Mouse (Mus musculus): ENCODE measurements at regions not wholly inside any gene's neighbourhood (a gene's known extent, or its start where the extent isn't known, plus 50 kb on each side); places are given as distances from the start of the nearest gene placed in this dataset.
"Not testable (repeated sequence)": the region's sequence is repeated elsewhere in the genome, so short reads cannot be mapped to it uniquely, and the experiment has no call there.

DNA sequence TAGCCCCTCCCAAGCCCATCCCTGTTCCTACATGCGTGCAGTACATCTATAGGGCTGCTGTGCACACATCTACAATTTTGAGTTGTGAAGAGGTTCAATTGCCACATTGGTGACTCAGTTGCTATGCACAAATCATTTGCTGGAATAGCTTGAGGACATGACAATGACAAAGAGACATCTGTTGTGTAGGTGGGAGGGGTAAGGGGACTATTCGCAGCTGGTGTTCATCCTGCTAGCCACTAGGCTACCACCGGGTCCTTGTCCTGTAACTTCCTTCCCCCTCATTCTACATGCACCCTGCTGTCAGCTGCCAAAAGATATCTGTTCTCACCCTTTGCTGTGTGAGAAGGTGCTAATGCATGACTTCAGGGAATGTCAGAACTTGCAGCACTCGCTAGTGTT, 1117.7 kb upstream of the Arrdc3 start:
- no peak for DNase-seq (ENCODE audit: low spot score in 2 of 2)

GRCm38 (mm10) chr13:79784991-79785666, 1098.1 kb upstream of the Arrdc3 start:
- DNase-seq (ENCODE audit: low spot score in 2 of 2) = peak in 1 of 2 experiments; percentile 41

DNA sequence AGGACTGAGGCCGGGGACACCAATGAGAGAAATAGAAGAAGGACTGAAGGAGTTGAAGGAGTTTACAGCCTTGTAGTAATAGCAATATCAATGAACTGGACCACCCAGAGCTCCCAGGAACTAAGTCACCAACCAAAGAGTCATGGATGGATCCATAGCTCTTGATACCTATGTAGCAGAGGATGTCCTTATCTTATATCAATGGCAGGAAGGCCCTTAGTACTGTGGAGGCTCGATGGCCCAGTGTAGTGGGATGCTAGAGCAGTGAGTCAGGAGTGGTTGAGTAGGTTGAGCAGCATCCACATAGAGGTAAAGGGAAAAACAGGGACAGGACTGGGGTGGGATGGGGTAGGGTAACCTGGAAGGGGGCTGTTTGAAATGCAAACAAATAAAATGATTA, 1081.6 kb upstream of the Arrdc3 start:
- DNase-seq (ENCODE audit: low spot score in 2 of 2) = no peak

DNA sequence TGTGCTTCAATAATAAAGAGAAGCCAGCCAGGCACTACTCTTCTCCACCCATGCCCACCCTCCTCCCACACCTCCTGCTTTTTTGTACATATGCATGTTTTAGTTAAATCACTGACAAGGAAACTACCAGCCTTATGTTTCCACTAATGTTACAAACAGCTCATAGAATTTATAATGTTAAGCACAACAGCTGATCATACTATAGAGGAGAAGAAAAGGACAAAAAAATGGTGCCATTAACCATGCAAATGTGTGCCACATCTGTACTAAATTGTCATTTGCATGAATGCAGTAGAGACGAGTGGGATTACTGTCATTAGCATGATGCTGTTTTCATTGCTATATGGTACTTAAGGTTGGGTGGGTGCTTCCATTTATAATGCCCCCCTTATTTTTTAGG, 1047.6 kb upstream of the Arrdc3 start:
- DNase-seq (ENCODE audit: low spot score in 2 of 2) = no peak

DNA sequence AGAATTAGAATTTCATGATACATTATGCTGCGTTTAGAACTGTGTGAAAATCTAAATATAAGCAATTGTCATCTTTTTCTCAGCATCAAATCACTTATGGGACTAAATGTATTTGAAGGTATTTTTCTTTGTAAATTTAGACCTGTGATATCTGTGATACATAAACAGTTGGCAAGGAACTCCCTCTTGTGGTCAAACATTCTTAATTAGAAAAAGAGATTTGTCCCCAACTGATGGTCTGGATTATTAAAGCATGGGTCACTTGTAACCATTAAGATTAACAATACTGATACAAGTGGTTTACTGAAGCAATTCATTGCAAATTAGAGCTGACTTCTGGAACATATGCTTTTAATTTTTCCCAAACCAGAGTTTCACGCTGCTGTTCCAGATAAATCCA, 1038.4 kb upstream of the Arrdc3 start:
- DNase-seq (ENCODE audit: low spot score in 2 of 2) = no peak

DNA sequence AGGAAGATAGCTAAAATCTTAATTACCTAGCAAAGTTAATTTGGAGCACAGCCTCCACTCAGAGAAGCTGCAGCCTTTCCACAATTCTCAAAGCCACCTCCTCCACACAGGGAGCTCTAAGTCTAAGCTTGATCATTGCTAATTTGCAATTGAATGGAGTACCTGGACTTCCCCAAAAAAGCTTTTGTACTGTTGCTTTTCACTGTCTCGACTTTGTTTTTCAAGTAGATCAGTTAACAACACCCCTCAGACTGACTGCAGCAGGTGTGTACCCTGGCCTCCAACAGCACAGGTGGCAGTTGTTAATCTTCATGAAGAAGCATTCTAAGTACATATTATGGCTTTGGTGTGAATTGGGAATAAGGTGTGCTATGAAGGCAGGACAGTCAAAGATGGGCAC, 1015.7 kb upstream of the Arrdc3 start:
- not testable (repeated sequence) for DNase-seq (ENCODE audit: low spot score in 2 of 2)

DNA sequence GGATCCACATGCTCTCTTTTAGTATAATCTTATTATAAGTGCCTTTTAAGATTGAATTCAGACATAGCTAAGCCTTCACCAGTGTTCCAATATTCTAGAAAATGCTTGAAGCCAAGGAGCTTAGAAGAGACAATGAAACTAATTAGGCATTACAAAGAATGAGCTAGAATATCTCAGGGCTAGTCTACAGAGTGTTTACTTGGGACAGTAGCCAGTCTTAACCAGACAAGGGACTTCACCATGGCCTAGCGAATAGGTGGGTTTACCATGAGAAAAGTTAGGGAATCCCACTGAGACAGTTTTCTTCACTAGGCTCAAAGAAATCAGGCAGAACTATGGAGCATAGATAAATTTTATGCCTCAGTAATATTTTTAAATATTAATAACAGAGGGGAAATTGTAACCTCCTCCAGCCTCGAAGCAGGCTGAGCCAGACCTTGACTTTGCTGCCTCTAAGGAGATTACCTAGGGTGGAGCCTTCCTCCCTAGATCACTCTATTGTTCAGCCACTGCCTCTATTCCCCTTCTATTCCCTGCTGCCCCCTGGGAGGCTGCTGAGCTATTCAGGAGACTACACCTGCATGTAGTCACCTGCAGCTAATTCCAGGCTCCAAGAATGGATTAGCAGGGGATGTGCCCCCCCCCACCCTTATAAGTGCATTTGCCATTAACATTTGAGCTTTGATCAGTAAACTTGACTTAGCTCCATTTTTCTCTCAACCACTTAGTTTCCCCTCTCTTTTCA, 1014.5 kb upstream of the Arrdc3 start:
- DNase-seq (ENCODE audit: low spot score in 2 of 2) = no peak

DNA sequence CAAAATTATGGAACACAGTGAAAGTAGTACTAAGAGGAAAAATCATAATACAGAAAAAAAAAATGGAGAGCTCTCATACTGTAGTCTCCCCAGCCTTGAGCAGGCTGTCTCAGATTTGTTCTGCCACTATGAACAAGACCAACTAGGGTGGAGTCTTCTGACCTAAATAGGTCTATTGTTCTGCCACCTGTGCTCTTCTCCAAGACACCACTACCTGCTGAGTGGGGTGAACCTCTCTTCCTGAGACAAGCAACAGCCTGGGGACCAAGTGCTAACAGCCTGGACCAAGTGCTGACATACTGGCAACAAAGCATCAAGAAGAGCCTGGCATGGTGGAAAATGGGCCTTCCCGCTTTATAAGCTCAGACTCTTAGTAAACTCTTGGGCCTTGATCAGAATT, 1003.0 kb upstream of the Arrdc3 start:
- no peak for DNase-seq (ENCODE audit: low spot score in 2 of 2)

DNA sequence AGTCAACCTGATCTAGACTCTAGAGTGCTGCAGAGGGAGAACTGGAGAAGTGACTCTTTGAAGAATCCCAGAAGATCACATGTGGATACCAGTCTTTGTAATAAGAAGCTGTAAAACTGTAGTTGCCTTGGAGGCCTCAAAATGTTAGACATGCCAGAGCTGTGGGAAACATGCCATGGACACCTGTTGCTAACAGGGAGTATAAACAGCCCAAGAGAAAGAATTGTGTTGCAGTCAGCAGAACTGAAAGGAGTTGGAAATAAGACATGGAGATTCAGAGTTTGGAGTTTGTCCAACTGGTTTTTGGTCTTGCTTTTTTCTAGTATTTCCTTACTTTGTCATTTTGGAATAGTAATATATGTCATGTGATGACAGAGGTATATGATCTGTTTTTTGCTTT, 997.2 kb upstream of the Arrdc3 start:
- DNase-seq (ENCODE audit: low spot score in 2 of 2) = no peak

- no peak for DNase-seq (ENCODE audit: low spot score in 2 of 2)
Measured at GRCm38 (mm10) chr13:79886361-79886760, 996.8 kb upstream of the Arrdc3 start.

Measured in left cerebral cortex, adult 8-10 months (tissue).